Mouse (Mus musculus) MEL-GATA-1-ER (cell line): ENCODE data around the gene Abhd13.

Experiments used
- DNase-seq: peaks from one replicate; pipeline ENCODE4 v3.0.0-alpha.2; 2012; ENCODE audit warnings: low read depth; ENCODE audit errors: extremely low read depth

Abhd13 gene

DNA sequence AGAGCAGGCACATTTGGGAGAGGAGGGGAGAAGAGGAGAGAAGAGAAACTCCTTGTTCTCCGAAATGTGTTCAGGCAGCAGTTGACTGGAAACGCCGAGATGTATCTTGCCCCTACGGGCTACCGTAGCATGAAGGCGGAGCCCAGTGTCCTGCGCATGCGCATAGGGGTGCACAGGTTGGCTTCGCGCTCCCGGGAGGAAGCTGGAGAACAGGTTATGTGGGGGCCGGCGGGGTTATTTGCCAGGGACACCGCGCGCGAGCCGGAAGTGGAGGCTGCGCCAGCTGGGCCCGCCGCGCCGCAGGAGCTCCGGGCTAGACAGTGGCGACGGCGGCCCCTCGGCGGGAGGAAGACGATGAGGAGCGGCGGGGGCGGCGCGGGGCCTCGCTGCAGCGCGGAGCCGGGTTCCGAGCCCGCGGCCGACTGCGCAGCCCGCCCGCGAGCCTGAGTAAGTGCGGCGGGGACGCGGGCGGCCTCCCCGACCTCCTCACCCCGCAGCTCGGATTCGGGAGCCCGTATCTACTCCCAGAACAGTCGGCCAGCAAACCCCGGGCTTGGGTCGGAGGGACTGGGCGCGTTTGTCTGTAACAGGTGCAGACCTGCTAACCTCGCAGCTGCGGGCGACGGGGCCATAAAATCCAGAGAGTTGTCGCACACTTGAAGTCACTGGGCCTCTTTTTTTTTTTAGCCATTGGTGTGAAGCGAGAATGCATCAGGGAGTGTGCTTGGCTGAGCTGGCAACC is at the start of gene Abhd13, which contains the start of gene Lig4:
Gene Abhd13 (plus strand): TSS at position 135 of the 742 bp plus-strand sequence.
Gene Lig4 (minus strand): TSS at position 114 of the 742 bp plus-strand sequence.
- peak; percentile 93 for DNase-seq

DNA sequence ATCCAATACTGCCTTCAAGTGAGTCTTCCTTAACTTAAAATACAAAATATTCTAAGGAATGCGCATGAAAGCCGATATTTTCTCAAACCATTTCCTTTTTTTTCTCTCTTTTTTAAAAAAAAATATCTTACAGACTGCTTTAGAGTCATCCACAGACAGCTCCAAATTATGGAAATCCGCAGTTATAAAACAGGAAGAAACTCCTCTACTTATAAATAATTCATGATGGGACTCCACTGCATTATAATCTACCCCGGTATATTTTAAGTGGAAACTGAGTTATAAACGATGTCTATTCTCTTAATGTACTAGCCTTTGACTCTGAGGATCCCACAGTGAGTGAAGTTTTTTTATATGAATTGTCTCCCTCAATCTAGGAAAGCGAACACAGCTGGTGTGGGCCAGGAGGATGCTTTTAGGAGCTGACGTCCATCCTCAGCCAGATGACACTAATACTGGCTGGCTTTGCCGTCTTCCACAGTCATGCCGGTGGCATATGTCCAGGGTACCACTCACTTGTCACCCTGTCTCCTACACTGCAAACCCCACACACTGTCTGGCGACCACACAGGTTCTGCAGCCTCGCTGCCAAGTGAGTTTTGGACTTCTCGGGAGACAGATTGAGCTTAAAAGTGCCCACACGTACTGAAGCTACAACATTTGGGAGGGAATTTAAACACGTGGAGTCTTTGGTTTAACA is 47.6 kb upstream of the Abhd13 start:
- no peak for DNase-seq

DNA sequence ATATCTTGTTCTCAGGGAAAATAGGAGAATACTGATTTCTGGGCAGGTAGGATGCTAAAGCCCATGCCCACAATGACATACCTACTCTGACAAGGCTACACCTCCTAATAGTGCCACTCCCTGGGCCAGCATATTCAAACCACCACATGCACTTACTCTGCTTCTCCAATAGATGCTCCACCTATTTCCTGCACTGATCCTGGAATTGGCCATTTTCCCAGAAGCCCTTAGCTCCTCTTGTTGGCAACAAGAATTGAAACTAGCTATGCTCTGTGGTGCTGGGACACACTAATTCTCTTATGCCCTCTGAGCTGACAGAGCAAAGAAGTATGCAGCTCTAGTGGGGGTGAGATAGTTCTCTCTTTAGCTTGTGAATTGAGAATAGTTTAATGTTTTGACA is 44.8 kb upstream of the Abhd13 start:
- no peak for DNase-seq

DNA sequence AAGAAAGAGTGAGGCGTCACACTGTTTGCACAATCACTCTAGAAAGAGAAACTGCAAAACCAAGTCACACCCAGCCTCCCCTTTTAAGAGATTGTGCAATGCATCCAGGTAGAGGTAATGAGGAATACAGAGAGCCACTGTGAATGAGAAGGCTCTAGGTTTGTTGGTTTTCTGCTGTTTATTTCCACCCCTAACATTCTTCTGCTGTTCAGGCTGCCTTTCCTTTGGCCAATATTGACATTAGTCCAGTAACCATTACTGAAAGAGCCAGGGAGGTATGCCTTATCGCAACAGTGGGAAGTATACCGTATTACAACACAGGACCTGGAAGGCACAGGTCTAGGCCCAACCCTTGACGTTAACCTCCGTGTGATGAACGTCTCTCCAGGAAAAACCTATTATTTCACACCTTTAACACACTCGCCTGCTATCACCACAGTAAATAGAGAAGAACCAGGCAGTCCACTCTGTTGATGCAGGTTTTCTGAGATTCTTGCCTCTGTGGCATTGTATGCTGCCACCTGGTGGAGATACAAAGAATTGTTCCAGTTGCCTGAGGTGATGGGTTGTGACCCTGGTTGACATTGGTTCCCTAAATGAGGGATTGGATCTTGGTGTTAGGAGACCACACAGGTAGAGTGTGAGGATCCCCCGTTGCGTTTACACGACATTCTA is 42.5 kb upstream of the Abhd13 start:
- DNase-seq, result no peak

DNA sequence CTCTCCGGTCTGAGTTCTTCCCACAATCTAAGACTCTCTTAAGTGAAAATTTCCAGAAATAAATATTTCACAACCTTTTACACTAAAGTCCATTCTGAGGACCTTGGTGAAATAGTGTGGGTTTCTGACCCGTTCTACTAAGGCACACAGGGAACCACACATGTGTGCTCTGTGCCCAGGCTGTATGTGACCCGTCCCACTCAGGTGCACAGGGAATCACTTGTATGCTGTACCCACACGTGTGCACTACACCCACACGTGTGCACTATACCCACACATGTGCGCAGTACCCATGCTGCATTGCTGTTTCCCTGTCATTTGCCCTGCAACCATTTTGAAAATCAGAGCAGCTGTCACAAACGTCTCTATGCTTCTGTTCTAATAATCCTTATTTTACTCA is 41.9 kb upstream of the Abhd13 start:
- no peak for DNase-seq

DNA sequence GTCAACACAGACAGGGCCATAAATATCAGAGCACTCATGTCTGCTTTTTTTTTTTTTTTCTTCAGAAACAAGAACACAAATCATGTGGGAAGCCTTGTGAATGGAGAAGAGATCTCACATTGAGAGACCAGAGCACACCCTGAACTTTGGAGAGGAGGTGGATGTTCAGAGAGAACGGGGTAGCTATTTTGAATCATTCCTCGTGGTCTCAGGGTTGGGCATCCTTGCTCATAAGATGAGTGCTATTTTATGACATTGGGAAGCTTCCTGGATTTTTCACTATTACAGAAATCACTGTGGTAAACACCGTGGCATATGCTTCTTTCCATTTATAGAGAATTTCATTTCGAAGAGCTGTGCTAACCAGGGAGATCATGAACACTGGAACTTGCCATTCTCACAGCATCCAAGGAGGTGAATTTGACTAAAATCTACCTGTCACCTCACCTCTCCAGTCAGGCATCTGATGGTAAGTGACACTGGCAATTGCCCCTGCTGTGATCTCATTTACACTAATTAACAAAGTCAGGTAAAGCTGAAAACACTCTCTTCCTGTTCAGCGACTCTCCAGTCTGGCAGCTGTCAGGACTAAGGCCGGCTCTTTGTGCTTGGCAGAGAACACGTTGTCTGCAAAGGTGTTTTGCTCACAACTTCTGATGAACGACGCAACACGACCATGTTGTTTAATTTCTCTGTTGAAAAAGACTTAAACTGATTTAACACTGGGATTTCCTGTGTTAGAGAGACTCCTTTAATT is 28.2 kb upstream of the Abhd13 start:
- DNase-seq, result no peak

DNA sequence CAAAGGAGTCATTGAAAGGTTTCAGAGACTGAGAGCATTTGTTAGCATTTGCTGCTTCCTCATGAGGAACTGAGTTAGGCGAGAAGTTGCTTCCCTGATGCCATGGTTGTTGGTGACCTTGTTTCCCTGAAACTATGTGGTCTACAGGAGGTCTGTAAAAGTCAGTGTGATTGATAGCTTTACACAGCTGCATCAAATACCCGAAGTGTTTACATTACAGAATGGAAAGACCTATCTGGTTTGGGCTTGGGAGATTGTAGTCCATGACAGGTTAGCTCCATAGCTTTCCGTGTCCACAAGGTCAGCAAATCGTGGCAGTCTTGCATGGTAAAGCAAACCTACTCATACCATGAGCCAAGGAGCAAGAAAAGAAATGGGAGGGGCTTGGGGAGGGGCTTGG is 19.2 kb upstream of the Abhd13 start:
- DNase-seq, result no peak

DNA sequence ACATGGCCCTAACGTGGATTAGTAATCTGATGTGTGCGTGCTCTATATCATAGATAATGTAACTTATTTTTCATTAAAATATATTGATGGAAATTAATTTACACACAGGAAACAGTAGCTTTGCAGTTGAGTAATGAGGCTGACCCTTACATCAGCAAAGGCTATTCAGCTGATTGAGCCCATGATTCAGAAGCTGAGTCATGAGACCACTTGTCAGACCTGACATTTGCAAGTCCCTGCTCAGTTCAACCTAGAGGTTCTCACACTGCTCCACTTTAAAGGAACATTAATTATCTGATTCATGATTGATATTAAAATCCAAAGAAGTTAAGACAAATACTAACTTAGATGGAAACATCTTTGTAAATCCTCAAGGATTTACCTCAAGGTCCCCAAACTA is 17.6 kb upstream of the Abhd13 start:
- no peak for DNase-seq

DNA sequence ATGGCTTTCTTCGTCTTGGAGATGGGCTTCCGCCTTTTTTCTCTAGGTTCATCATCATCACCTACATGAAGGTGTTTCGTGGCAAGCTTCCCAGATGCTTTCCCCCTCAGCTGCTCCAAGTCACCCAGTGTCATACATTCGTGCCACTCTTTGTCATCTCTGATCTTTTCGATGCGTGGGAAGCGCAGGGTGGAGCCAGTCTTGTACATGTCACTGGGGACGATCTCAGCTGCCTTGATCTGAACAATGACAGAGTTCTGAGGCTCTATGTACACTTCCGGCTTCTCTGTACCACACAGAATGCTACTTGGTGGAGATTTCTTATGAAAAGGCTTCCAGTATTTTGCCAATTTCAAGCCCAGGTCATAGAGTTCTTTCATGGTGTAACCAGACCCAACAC is 5.6 kb upstream of the Abhd13 start:
- DNase-seq, result no peak

DNA sequence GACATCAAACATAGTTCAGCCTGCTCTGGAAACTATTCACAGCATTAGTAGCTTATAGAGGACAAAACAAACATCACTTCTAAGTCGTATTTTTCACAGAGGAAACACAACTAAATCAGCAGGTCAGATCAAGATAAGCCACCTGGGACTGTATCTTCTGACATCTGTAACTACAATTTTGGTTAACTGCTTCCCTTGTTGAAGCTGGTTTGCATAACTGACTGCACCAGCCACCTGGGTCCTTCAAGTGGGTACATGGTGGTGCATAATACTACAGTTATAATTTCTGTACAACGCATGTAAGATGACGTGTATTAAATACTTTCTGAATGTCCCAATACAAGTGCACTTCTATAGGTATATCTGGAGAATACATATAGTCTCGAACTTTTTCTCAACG is 2.2 kb upstream of the Abhd13 start:
- DNase-seq, result no peak

DNA sequence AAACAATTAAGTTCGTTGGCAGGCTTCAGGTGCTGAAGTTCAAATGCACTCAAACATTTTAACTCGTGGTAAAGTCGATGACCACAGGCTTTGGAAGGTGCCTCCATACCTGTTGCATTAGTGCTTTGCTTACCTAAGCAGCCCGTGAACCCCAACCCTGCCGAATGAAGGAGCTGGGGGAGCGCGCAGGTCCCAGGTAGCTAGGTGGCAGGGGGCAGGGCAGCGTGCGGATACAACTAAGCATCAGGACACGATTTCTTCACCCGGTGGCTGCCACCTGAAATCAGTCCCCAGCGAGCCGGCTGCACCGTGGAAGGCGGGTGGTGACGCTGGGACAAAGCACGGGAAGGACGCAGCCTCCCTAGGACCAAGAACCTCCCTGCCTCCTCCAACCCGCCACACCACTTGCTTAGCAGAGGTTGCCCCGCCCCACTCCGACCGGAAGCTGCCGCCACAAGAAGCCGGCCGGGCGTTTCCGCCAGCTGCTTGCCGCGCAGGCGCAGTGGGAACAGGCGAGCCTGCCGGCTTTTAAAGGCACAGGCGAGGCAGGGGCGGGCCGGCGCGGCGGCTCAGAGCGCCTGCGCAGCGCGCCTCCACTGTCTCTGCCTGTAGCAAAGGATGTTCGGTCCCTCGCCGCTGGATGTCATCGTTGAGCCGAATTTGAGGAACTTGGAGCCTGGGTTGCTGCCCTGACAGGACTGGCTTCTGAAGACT is 1.5 kb upstream of the Abhd13 start:
- peak; percentile 95 for DNase-seq

DNA sequence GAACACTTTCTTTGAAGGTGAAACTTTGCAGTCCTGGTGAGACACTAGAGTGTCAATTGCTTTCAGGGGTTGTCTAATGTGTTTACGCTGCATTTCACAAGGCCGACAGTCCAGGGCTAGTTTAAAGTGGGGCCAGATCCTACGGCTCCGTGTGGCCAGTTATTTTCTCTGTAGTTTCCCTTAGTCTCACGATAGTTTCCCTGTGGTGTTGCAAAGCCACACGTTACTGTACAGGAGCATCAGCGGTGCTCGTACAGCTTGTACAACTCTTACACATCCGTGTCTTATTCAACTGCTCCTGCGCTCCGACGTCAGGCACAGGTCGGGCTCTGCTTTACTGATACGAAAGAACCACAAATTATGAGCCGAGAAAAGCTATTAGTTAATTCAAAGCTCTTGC is 491 bp upstream of the Abhd13 start:
- peak; percentile 44 for DNase-seq

DNA sequence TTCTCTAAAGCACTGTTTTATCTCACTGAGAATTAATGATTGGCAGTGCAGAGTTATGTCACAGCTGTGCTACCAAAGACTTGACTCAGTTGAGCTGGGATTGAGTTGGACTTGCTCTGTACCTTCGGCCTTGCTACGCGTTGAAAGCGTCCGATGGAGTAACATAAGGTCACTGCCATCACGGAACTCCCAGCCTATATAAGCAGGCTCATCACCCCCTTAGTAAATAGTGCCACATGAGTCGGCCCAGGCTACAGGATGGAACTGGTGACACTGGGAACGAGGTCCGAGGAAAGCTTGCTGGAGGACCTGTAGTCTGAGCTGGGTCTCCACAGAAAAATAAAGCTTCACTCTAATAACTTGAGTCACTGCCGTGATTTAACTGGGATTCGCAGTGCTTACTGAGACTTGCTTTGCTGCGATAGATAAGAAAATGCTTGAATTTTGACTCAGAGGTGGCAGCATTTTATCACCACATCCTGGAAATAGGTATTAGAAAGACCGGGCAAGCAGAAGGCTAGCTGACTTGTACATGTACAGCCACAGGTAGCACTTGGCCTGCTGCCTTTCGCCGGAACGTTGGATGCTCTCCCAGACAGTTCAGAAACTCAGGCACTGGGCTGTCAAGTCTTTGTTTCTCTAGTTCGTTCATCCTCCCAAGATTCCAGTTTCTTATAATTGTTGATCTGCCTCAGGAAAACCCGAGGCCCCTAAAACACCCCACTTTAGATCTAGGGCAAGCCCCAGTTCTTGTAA is 1.1 kb downstream of the Abhd13 start:
- DNase-seq, result no peak

DNA sequence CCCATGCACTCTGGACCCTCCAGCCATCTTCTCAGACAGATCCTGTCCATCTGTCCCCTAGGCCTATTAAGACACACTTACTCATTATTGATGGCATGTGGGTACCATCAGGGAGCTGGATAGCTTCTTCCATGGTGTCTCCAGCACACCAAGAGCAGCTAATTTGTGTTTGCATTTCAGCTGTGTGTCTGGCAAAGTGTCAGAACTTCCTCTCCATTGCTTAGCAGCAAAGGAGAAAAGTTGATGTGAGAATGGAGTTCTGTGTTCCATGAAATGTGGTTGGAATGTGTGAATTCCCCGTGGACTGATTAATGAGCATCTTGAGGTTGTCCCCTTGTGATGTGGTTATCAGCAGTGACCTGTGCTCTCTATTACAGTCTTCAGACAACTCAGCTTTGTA is 2.2 kb downstream of the Abhd13 start:
- no peak for DNase-seq

DNA sequence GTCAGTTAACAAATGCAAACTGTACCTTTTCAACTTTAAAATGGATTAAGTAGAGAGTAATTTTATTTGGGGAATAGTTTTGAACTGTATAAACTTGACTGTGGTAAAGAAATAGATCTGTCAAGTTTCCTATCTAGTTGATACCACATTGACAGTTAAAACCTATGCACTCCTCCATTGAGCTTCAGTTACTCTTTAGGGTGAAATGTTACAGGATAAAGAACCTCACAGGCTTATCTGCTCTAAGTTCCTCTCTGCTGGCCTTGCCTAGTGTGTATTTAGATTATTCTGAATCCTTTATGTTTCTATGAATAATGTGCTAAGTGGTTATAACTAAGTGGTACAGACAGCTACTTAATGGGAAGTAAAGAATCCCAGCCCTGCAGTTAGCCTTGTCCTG is 2.7 kb downstream of the Abhd13 start:
- peak; percentile 39 for DNase-seq

DNA sequence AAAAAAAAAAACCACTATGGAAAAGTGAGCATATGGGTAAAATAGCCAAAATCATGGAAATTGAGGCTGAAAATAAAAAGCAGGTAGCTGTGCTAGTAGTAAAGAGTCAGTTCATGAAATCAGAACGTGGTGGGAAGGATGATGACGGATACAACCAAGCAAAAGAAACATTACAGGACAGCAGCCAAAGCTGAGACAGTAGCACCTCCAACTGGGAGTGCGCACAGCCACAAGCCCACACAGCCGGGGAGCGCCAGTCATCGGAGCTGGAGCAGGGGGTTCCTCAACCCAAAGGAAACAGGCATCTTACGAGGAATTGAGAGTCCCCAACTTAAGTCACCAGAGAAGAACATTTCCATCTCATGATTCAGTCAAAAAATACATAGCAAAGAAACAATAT is 26.6 kb downstream of the Abhd13 start:
- DNase-seq, result no peak

DNA sequence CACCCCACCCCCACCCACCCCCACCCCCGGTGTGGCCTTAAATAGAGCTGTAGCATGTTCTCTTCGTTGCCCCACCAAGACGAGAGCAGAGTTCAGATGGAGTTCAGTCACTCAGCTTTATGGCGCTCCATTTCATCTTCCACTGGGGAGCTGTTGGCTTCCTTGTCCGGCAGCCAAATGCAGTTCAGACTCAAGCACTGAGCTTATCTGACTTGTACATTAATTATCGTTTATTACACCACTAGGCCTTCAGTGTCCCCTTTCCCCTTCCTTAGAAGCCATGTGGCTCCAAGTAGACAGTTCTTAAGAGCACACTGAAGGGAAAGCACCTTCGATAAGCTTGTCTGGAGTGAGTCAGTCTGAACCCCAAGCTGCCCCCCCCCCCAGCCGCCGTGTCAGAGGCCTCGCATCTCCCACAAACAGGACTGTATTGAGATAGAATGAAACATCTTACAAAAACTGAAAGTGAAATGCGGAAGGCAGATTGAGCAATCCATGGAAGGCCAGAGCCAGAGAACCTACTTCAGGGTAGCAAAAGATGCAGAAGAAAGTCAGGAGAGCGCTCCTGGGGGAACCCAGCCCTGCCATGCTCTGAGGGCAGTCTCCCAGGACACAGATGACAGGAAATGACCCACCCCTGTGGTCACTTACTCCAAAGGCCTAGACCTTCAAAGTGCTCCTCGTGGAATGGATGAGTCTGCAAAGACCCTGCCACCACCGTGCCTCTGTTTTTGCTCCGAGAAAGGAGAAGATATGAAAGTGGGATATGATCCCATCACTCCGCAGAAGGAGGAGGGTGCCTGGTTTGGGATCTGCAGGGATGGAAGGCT is 28.9 kb downstream of the Abhd13 start, which contains the start of gene Tnfsf13b:
Gene Tnfsf13b (plus strand): TSS at position 312 of the 830 bp plus-strand sequence.
- DNase-seq, result no peak

DNA sequence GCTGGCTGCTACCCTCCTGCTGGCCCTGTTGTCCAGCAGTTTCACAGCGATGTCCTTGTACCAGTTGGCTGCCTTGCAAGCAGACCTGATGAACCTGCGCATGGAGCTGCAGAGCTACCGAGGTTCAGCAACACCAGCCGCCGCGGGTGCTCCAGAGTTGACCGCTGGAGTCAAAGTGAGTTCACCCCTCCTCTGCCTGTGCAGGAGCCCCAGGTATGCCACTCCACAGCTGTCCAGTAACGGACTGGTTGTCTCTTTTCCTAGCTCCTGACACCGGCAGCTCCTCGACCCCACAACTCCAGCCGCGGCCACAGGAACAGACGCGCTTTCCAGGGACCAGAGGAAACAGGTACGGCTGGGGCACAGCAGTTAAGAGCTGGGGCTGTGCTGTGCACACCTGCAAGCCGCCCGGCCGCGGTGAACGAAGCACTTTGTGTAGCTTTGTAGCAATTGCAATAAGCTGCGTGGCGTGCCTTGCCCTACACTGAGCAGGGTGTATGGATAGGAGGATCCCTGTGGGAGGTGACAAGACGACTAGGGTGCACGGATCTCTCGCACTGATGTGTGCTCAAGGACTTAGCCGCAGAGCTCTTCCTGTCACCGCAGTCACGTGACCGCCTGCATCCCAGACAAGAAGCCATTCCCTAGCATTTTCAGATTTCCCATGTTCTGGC is 29.6 kb downstream of the Abhd13 start:
- no peak for DNase-seq

DNA sequence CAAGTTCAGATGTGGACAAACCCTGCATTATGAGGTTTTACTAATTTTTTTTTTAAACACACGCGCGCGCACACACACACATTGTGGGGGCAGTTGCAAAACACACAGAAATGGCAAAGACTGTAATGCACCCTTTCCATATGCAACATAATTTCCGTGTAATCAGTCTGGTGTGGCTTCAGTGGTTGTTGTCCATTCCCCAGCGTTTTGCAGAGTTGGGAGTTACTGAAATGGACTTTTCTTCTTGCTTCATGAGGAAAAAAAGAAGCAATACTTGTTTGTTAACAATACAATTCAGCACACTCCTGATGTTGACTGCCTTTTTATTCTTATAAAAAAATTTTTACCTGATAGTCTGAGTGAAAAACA is 30.1 kb downstream of the Abhd13 start:
- DNase-seq, result no peak
